In genomic region chr17:75772861-75773260, GRCm38 (mm10) we compare ENCODE assay signal across 28 mouse cellular contexts.
"Had no signal": no experiment of that assay in that cellular context is flagged by ENCODE, and none has a peak within 500 bp of the region (broad histone marks: within the 10 kb centered on the region; RNA-seq: fewer than 3 reads in every experiment).

No protein-coding gene starts in this region.

- H3K4me2 ChIP-seq: heart, embryonic 12.5 days; hindbrain, embryonic 12.5 days; hindbrain, embryonic 15.5 days; kidney, embryonic 15.5 days; limb, embryonic 13.5 days; limb, embryonic 15.5 days; liver, embryonic 11.5 days; liver, embryonic 13.5 days; liver, embryonic 15.5 days had no signal

- H3K27me3 ChIP-seq: heart, embryonic 12.5 days; hindbrain, embryonic 12.5 days; hindbrain, embryonic 15.5 days; kidney, embryonic 15.5 days; limb, embryonic 13.5 days; limb, embryonic 15.5 days; liver, embryonic 13.5 days; liver, embryonic 15.5 days had no signal

- DNase-seq: gastrocnemius, adult 2 months; gastrocnemius, postnatal 10 days; gastrocnemius, postnatal 25 days; heart, adult 18-20 months; heart, postnatal 10 days; heart, postnatal 4 days; kidney, adult 11 months; kidney, adult 2 months; kidney, adult 9 months; kidney, postnatal 14 days; kidney, postnatal 36 days; layer of hippocampus, adult 9-11 months; layer of hippocampus, postnatal 36 days; left cerebral cortex, postnatal 4 days; liver, embryonic 13.5 days had no signal

- H3K9ac ChIP-seq: heart, embryonic 12.5 days; hindbrain, embryonic 12.5 days; hindbrain, embryonic 15.5 days; kidney, embryonic 15.5 days; limb, embryonic 13.5 days; limb, embryonic 15.5 days; liver, embryonic 13.5 days; liver, embryonic 15.5 days had no signal

- H3K27ac ChIP-seq: gastrocnemius, adult 2 months; heart, embryonic 10.5 days; hindbrain, embryonic 10.5 days; hindbrain, embryonic 12.5 days; hindbrain, embryonic 15.5 days; hindbrain, postnatal 0 days; kidney, embryonic 15.5 days; kidney, postnatal 0 days; limb, embryonic 13.5 days; limb, embryonic 15.5 days; liver, embryonic 13.5 days; liver, embryonic 15.5 days had no signal

- ATAC-seq: hindbrain, postnatal 0 days; intestine, embryonic 16.5 days had no signal

- H3K9me3 ChIP-seq: heart, embryonic 10.5 days; hindbrain, embryonic 12.5 days; hindbrain, embryonic 15.5 days; limb, embryonic 15.5 days had no signal

- H3K36me3 ChIP-seq: heart, embryonic 10.5 days; heart, embryonic 12.5 days; hindbrain, embryonic 10.5 days; hindbrain, embryonic 12.5 days; hindbrain, embryonic 15.5 days; kidney, embryonic 15.5 days; limb, embryonic 13.5 days; limb, embryonic 15.5 days; liver, embryonic 13.5 days; liver, embryonic 15.5 days had no signal

- H3K4me3 ChIP-seq: gastrocnemius, adult 2 months; heart, embryonic 10.5 days; heart, embryonic 12.5 days; hindbrain, embryonic 10.5 days; hindbrain, embryonic 12.5 days; hindbrain, embryonic 15.5 days; kidney, embryonic 15.5 days; limb, embryonic 13.5 days; limb, embryonic 15.5 days; liver, embryonic 13.5 days; liver, embryonic 15.5 days had no signal

- H3K4me1 ChIP-seq: heart, embryonic 10.5 days; heart, embryonic 12.5 days; hindbrain, embryonic 10.5 days; hindbrain, embryonic 12.5 days; hindbrain, embryonic 15.5 days; kidney, embryonic 15.5 days; limb, embryonic 13.5 days; limb, embryonic 15.5 days; liver, embryonic 13.5 days; liver, embryonic 15.5 days had no signal
